Mouse (Mus musculus) common myeloid progenitor, adult 5-6 weeks (primary cell): ENCODE results near the gene Lingo3. TPM values are rescaled to one million over a fixed set of nuclear protein-coding genes. Genes with fewer than 3 reads are reported as not detected.

Experiments
- ATAC-seq: replicated peaks from 2 replicates; pipeline ENCODE4 v1.8.0; 2016; ENCODE audit warnings: low read depth, mild to moderate bottlenecking, moderate TSS enrichment, inconsistent platforms; ENCODE audit not compliant: poor library complexity, severe bottlenecking
- total RNA-seq: library from RNA; stranded (forward); fragments of 200-1000, 187-1606 nt; gene quantifications from 2 replicates; pipeline ENCODE4 v1.2.3, GENCODE M21; 2017

Gene Lingo3
- total RNA-seq, 1 experiment from 2014 or later: 0.05 TPM

DNA sequence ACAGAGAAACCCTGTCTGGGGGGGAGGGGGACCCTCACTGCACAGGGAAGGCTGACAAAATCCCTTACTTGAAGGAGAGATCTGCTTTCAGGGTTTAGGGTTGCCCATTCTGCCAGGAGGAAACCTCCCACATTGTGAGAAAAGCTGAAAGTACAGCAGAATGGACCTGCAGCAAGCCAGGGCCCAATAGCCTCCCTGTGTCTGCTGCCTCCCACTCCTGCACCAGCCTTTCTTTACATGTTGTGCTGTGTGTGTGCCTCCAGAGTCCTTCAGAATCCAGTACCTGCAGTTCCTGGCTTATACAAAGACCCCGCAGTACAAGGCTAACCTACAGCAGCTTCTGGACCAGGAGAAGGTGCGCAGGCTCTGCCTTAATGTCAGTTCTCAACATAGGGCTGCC is 59.5 kb downstream of the Lingo3 start:
- ATAC-seq: no peak

Other genes starting within 250 kb of the Lingo3 start
- gene Scamp4, start 241.2 kb downstream of the Lingo3 start, total RNA-seq: 10.8 and 13.3 TPM in 2 replicates
- gene Adat3, start 241.2 kb downstream of the Lingo3 start, total RNA-seq: 0.96 TPM in 1 of 2 replicates, not detected in the other
- gene Gm49322, start 238.0 kb downstream of the Lingo3 start, total RNA-seq: 0.24 and 0.27 TPM in 2 replicates
- gene Csnk1g2, start 221.2 kb downstream of the Lingo3 start, total RNA-seq: 132 and 167 TPM in 2 replicates
- gene Btbd2, start 187.0 kb downstream of the Lingo3 start, total RNA-seq: 19.2 and 27.1 TPM in 2 replicates
- gene Mknk2, start 165.9 kb downstream of the Lingo3 start, total RNA-seq: 37.5 and 55.6 TPM in 2 replicates
- 42.9 and 49.3 TPM in 2 replicates for gene Mob3a, start 142.1 kb downstream of the Lingo3 start, total RNA-seq
- gene Izumo4, start 141.9 kb downstream of the Lingo3 start, total RNA-seq: 6.4 and 10.4 TPM in 2 replicates
- 33.6 and 39.4 TPM in 2 replicates for gene Ap3d1, start 101.8 kb downstream of the Lingo3 start, total RNA-seq
- 7.6 and 19.5 TPM in 2 replicates for gene Dot1l, start 88.8 kb downstream of the Lingo3 start, total RNA-seq
- 26.6 and 46.7 TPM in 2 replicates for gene Sf3a2, start 45.8 kb downstream of the Lingo3 start, total RNA-seq
- 36.7 and 43.0 TPM in 2 replicates for gene Plekhj1, start 45.4 kb downstream of the Lingo3 start, total RNA-seq
- gene Amh, start 38.8 kb downstream of the Lingo3 start, total RNA-seq: 0.58 TPM in 1 of 2 replicates, not detected in the other
- gene Jsrp1, start 30.5 kb downstream of the Lingo3 start, total RNA-seq: not detected in 2 replicates
- gene Oaz1, start 17.4 kb downstream of the Lingo3 start, total RNA-seq: 288 TPM in 2 replicates
- 398 and 403 TPM in 2 replicates for gene Lsm7, start 11.2 kb upstream of the Lingo3 start, total RNA-seq
- 29.8 and 37.1 TPM in 2 replicates for gene Sppl2b, start 11.2 kb upstream of the Lingo3 start, total RNA-seq
- not detected in 2 replicates for gene Tmprss9, start 27.8 kb upstream of the Lingo3 start, total RNA-seq
- gene Timm13, start 56.9 kb upstream of the Lingo3 start, total RNA-seq: 40.2 and 52.3 TPM in 2 replicates
- gene Lmnb2, start 74.2 kb upstream of the Lingo3 start, total RNA-seq: 44.0 and 46.6 TPM in 2 replicates
- gene Gadd45b, start 86.0 kb upstream of the Lingo3 start, total RNA-seq: 6.9 and 7.5 TPM in 2 replicates
- gene Gng7, start 170.9 kb upstream of the Lingo3 start, total RNA-seq: 0.18 and 2.2 TPM in 2 replicates
- gene Diras1, start 181.6 kb upstream of the Lingo3 start, total RNA-seq: not detected in 2 replicates
- 4.1 and 5.5 TPM in 2 replicates for gene Slc39a3, start 193.4 kb upstream of the Lingo3 start, total RNA-seq
- 41.4 and 43.1 TPM in 2 replicates for gene Sgta, start 216.1 kb upstream of the Lingo3 start, total RNA-seq
- 18.6 and 25.9 TPM in 2 replicates for gene Thop1, start 226.0 kb upstream of the Lingo3 start, total RNA-seq